Mouse (Mus musculus): ENCODE data around the gene Drc7.

DNA sequence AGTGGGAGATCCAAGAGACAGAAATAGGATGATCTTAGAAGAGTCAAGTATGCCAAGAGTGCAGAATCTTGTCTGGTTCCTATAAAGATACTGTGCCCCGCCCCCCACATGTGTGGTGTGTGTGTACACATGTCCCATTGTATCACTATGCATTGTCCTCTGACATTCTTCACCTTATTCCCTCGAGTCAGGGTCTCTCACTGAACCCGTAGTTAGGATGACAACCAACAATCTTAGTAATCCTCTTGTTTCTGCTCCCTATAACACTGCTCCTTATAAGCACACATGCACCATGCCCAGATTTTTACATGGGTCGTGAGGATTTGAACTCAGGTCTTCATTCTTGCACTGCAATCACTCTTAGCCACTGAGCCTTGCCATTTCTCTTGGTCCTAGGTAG is 24.4 kb downstream of the Drc7 start:
- TF ChIP-seq CTCF (IDR thresholded peaks at IDR 0.05; ENCODE audit: low read depth) (no peak), EP300 (IDR thresholded peaks at IDR 0.05; ENCODE audit: low read depth) (no peak)

All from liver, embryonic 14.5 days (tissue).